Mouse (Mus musculus) cortical plate, adult 2 months (tissue): Measurements from ENCODE around the gene Tpgs1.

Experiments
- CTCF ChIP-seq: fragments of 200-500 bp; IDR thresholded peaks from 2 replicates; pipeline ENCODE4 v1.5.1; 2011; ENCODE audit warnings: mild to moderate bottlenecking, control low read depth, low read length; ENCODE audit not compliant: insufficient read depth; ENCODE audit errors: extremely low read depth
- POLR2A ChIP-seq: fragments of 200-500 bp; IDR thresholded peaks from 2 replicates; pipeline ENCODE4 v1.6.1; 2011; ENCODE audit warnings: mild to moderate bottlenecking, low read length, control low read depth; ENCODE audit not compliant: insufficient read depth; ENCODE audit errors: extremely low read depth

GRCm38 (mm10) chr10:79714996-79715395 lies 45.8 kb downstream of the Tpgs1 start:
- TF ChIP-seq CTCF = no peak
- no peak for TF ChIP-seq POLR2A
